Mouse (Mus musculus) myocyte (in vitro differentiated cells): Measurements from ENCODE around the gene Amhr2.

Source experiments
- CEBPB ChIP-seq: IDR thresholded peaks from 2 replicates; pipeline ENCODE4 v1.6.1; 2011; ENCODE audit warnings: mild to moderate bottlenecking, moderate library complexity; ENCODE audit not compliant: poor library complexity, insufficient read depth, severe bottlenecking
- E2F4 ChIP-seq: IDR thresholded peaks from one replicate; pipeline ENCODE4 v1.6.1; 2011; ENCODE audit warnings: mild to moderate bottlenecking, control low read depth, moderate library complexity; ENCODE audit not compliant: insufficient read depth
- MAX ChIP-seq: IDR thresholded peaks from one replicate; pipeline ENCODE4 v1.6.1; 2011; ENCODE audit warnings: low read depth, mild to moderate bottlenecking, control low read depth
- MYOD1 ChIP-seq, 3 experiments: IDR thresholded peaks; one replicate each; pipeline ENCODE4 v1.6.1; 2011; ENCODE audit warnings: control low read depth in 2 of 3, low read depth in 2 of 3, mild to moderate bottlenecking in 2 of 3, moderate library complexity in 1 of 3; ENCODE audit not compliant: insufficient read length in 2 of 3, control insufficient read depth in 1 of 3
- POLR2A ChIP-seq: IDR thresholded peaks from one replicate; pipeline ENCODE4 v1.6.1; 2011; ENCODE audit warnings: low read depth, mild to moderate bottlenecking, control low read depth, moderate library complexity; ENCODE audit not compliant: insufficient read length
- POLR2AphosphoS2 ChIP-seq: IDR thresholded peaks from one replicate; pipeline ENCODE4 v1.6.1; 2011; ENCODE audit warnings: low read depth, control low read depth; ENCODE audit not compliant: insufficient read length
- REST ChIP-seq: IDR thresholded peaks from one replicate; pipeline ENCODE4 v1.6.1; 2011; ENCODE audit warnings: mild to moderate bottlenecking, control low read depth, moderate library complexity; ENCODE audit not compliant: insufficient read depth, insufficient read length
- SRF ChIP-seq: IDR thresholded peaks from one replicate; pipeline ENCODE4 v1.6.1; 2011; ENCODE audit warnings: low read depth; ENCODE audit not compliant: control insufficient read depth, insufficient read length
- TCF12 ChIP-seq: IDR thresholded peaks from one replicate; pipeline ENCODE4 v1.6.1; 2011; ENCODE audit warnings: mild to moderate bottlenecking, control low read depth; ENCODE audit not compliant: poor library complexity, insufficient read depth, severe bottlenecking
- TCF3 ChIP-seq: IDR thresholded peaks from one replicate; pipeline ENCODE4 v1.6.1; 2011; ENCODE audit warnings: low read depth, control low read depth; ENCODE audit not compliant: insufficient read length
- USF1 ChIP-seq: IDR thresholded peaks from one replicate; pipeline ENCODE4 v1.6.1; 2011; ENCODE audit warnings: low read depth, mild to moderate bottlenecking, control low read depth, moderate library complexity

- TF ChIP-seq MYOD1 (IDR thresholded peaks at IDR 0.05; ENCODE audit: control insufficient read depth in 1 of 3, insufficient read length in 2 of 3, low read depth in 2 of 3) (no peak), E2F4 (no peak), POLR2AphosphoS2 (peak; percentile 35), POLR2A (no peak), USF1 (no peak), CEBPB (no peak), SRF (no peak), TCF3 (no peak), TCF12 (no peak), MAX (no peak), REST (no peak)
Observed at GRCm38 (mm10) chr15:102502254-102502840, 57.2 kb downstream of the Amhr2 start.
